Mouse (Mus musculus) hindbrain, embryonic 14.5 days (tissue): ENCODE measurements around the gene Olfr429. TPM values are rescaled to one million over a fixed set of nuclear protein-coding genes. Genes with fewer than 3 reads are reported as not detected.
A peak's percentile ranks its signal among the peaks of the same experiment; 100 is the strongest.

Experiments
- ATAC-seq: fragments of 200-750 bp; cut with Nextera tagmentation; 2 replicates; pipeline ENCODE4 v1.8.0; 2017; ENCODE audit warnings: moderate number of reproducible peaks, mild to moderate bottlenecking, moderate TSS enrichment, moderate library complexity; ENCODE audit not compliant: low FRiP score
- DNase-seq: peaks from one replicate; pipeline ENCODE4 v3.0.0-alpha.2; 2015; ENCODE audit warnings: low spot score
- H3K27ac ChIP-seq: fragments of 300-500 bp; sonication (generic); 2 replicates; pipeline ENCODE4 v1.5.1; 2014; ENCODE audit warnings: mild to moderate bottlenecking, moderate library complexity
- H3K27me3 ChIP-seq: fragments of 300-500 bp; sonication (generic); 2 replicates; pipeline ENCODE4 v1.6.1; 2014; ENCODE audit warnings: mild to moderate bottlenecking, low read length, mixed read lengths; ENCODE audit not compliant: control insufficient read depth, insufficient read depth
- H3K36me3 ChIP-seq: fragments of 300-500 bp; sonication (generic); replicated peaks from 2 replicates; pipeline ENCODE4 v1.6.1; 2014; ENCODE audit not compliant: control insufficient read depth, insufficient read depth
- H3K4me1 ChIP-seq: fragments of 300-500 bp; sonication (generic); replicated peaks from 2 replicates; pipeline ENCODE4 v1.6.1; 2014; ENCODE audit warnings: antibody characterized with exemption, low read length, mixed read lengths; ENCODE audit not compliant: control insufficient read depth, insufficient read depth
- H3K4me2 ChIP-seq: fragments of 300-500 bp; sonication (generic); replicated peaks from 2 replicates; pipeline ENCODE4 v1.6.1; 2014; ENCODE audit warnings: mild to moderate bottlenecking, moderate library complexity
- H3K4me3 ChIP-seq: fragments of 300-500 bp; sonication (generic); replicated peaks from 2 replicates; pipeline ENCODE4 v1.5.1; 2014; ENCODE audit warnings: mild to moderate bottlenecking, low read length
- H3K9ac ChIP-seq: fragments of 300-500 bp; sonication (generic); 2 replicates; pipeline ENCODE4 v1.6.1; 2014
- H3K9me3 ChIP-seq: fragments of 300-500 bp; sonication (generic); 2 replicates; pipeline ENCODE4 v1.6.1; 2016; ENCODE audit warnings: low read length; ENCODE audit not compliant: control insufficient read depth
- WGBS: fragments of 180-500 bp; shearing (Covaris S2); extraction: QIAGEN DNeasy Blood & Tissue Kit; methylation state at CpG from one replicate; pipeline ENCODE4 v1.1.7; 2014; 5-methylcytosine and 5-hydroxymethylcytosine counted together
- polyA plus RNA-seq: library from polyadenylated mRNA; unstranded; fragments of >200 nt; fragmentation: Nextera tagmentation; extraction: Ambion mirVana; gene quantifications from 2 replicates; pipeline ENCODE4 v1.2.1, GENCODE M21; 2014

Olfr429 gene
- polyA plus RNA-seq, 1 experiment from 2014 or later = not detected

- ATAC-seq = peak; percentile 31; the same call in 1 of the 2 replicates
- H3K4me3 ChIP-seq = no peak overlapping the region
- H3K27me3 ChIP-seq = no peaks in the 10 kb centered on the region
- H3K9ac ChIP-seq = no peak overlapping the region
- no peak for DNase-seq
- 90% methylated on average over 4 of the region's 4 CpGs for WGBS
- no peak overlapping the region for H3K4me2 ChIP-seq
- H3K4me1 ChIP-seq = no peaks in the 10 kb centered on the region
- no peak overlapping the region for H3K27ac ChIP-seq
- no peaks in the 10 kb centered on the region for H3K9me3 ChIP-seq
- H3K36me3 ChIP-seq = no peaks in the 10 kb centered on the region
These were observed 33.6 kb upstream of the Olfr429 start for GRCm38 (mm10) chr1:174050532-174050931.

- no peaks in the 10 kb centered on the region for H3K4me1 ChIP-seq
- H3K4me2 ChIP-seq = no peak overlapping the region
- ATAC-seq = no peak
- WGBS = 91% methylated on average over 4 of the region's 4 CpGs
- DNase-seq = no peak
- H3K27me3 ChIP-seq = no peaks in the 10 kb centered on the region
- H3K9ac ChIP-seq = no peak overlapping the region
- no peaks in the 10 kb centered on the region for H3K9me3 ChIP-seq
- no peak overlapping the region for H3K27ac ChIP-seq
- H3K4me3 ChIP-seq = no peak overlapping the region
- H3K36me3 ChIP-seq = no peaks in the 10 kb centered on the region
These were observed 32.6 kb upstream of the Olfr429 start for GRCm38 (mm10) chr1:174051515-174051914.

- H3K36me3 ChIP-seq = no peaks in the 10 kb centered on the region
- DNase-seq (no peak), ATAC-seq (no peak)
- H3K9me3 ChIP-seq = no peaks in the 10 kb centered on the region
- no peaks in the 10 kb centered on the region for H3K4me1 ChIP-seq
- no peaks in the 10 kb centered on the region for H3K27me3 ChIP-seq
- H3K27ac ChIP-seq = no peak overlapping the region
- no peak overlapping the region for H3K4me2 ChIP-seq
- H3K9ac ChIP-seq = no peak overlapping the region
- H3K4me3 ChIP-seq = no peak overlapping the region
- WGBS = 93% methylated on average over 5 of the region's 5 CpGs
These were observed 32.1 kb upstream of the Olfr429 start for GRCm38 (mm10) chr1:174051931-174052536.

- Histone ChIP-seq H3K9ac (no peak overlapping the region), H3K27me3 (no peaks in the 10 kb centered on the region), H3K4me2 (no peak overlapping the region), H3K9me3 (no peaks in the 10 kb centered on the region), H3K4me3 (no peak overlapping the region), H3K27ac (no peak overlapping the region), H3K4me1 (no peaks in the 10 kb centered on the region), H3K36me3 (no peaks in the 10 kb centered on the region)
- DNase-seq (no peak), ATAC-seq (no peak)
- WGBS = 89% methylated on average over 3 of the region's 3 CpGs
These were observed 31.1 kb upstream of the Olfr429 start for GRCm38 (mm10) chr1:174052981-174053380.

GRCm38 (mm10) chr1:174055248-174055647, 28.9 kb upstream of the Olfr429 start:
- H3K36me3 ChIP-seq = no peaks in the 10 kb centered on the region
- H3K4me3 ChIP-seq = no peak overlapping the region
- no peaks in the 10 kb centered on the region for H3K27me3 ChIP-seq
- no peak overlapping the region for H3K4me2 ChIP-seq
- H3K9me3 ChIP-seq = no peaks in the 10 kb centered on the region
- ATAC-seq (no peak), DNase-seq (no peak)
- no peak overlapping the region for H3K9ac ChIP-seq
- H3K4me1 ChIP-seq = no peaks in the 10 kb centered on the region
- WGBS = 85% methylated on average over 2 of the region's 2 CpGs
- no peak overlapping the region for H3K27ac ChIP-seq

GRCm38 (mm10) chr1:174066305-174066704, 17.8 kb upstream of the Olfr429 start, which contains the start of gene Olfr430:
Olfr430 (plus strand) TSS chr1:174066605.
- ATAC-seq = no peak

GRCm38 (mm10) chr1:174096591-174096990, 12.5 kb downstream of the Olfr429 start, which contains the start of gene Olfr427:
Olfr427 (plus strand) TSS chr1:174096891.
- no peak within 1 kb of the TSS for H3K9ac ChIP-seq
- WGBS = 100% methylated on average over 1 of the region's 1 CpGs
- H3K4me2 ChIP-seq = no peak within 1 kb of the TSS

More at GRCm38 (mm10) chr1:174066305-174066704, 17.8 kb upstream of the Olfr429 start, which contains the start of gene Olfr430:
- Histone ChIP-seq H3K4me2 (no peak within 1 kb of the TSS), H3K36me3 (no peaks in the 10 kb centered on the region), H3K9me3 (no peaks in the 10 kb centered on the region), H3K27me3 (no peaks in the 10 kb centered on the region), H3K4me1 (no peaks in the 10 kb centered on the region), H3K9ac (no peak within 1 kb of the TSS), H3K4me3 (no peak within 1 kb of the TSS), H3K27ac (no peak within 1 kb of the TSS)
- WGBS = 90% methylated on average over 3 of the region's 3 CpGs
- no peak for DNase-seq

GRCm38 (mm10) chr1:174103735-174104134, 19.6 kb downstream of the Olfr429 start:
- no peaks in the 10 kb centered on the region for H3K36me3 ChIP-seq
- no peaks in the 10 kb centered on the region for H3K27me3 ChIP-seq
- 58% methylated on average over 2 of the region's 2 CpGs for WGBS
- ATAC-seq = no peak
- H3K27ac ChIP-seq = no peak overlapping the region
- H3K4me3 ChIP-seq = no peak overlapping the region
- no peak overlapping the region for H3K9ac ChIP-seq
- no peaks in the 10 kb centered on the region for H3K9me3 ChIP-seq
- H3K4me2 ChIP-seq = no peak overlapping the region
- no peaks in the 10 kb centered on the region for H3K4me1 ChIP-seq
- DNase-seq = peak; percentile 59

More at GRCm38 (mm10) chr1:174096591-174096990, 12.5 kb downstream of the Olfr429 start, which contains the start of gene Olfr427:
- Histone ChIP-seq H3K27ac (no peak within 1 kb of the TSS), H3K4me3 (no peak within 1 kb of the TSS), H3K27me3 (no peaks in the 10 kb centered on the region), H3K9me3 (no peaks in the 10 kb centered on the region), H3K36me3 (no peaks in the 10 kb centered on the region), H3K4me1 (no peaks in the 10 kb centered on the region)
- DNase-seq = no peak
- ATAC-seq = no peak

- H3K4me2 ChIP-seq = no peak within 1 kb of the TSS
- DNase-seq (no peak), ATAC-seq (no peak)
- H3K9ac ChIP-seq = no peak within 1 kb of the TSS
- no peaks in the 10 kb centered on the region for H3K4me1 ChIP-seq
- 44% methylated on average over 2 of the region's 2 CpGs for WGBS
- no peak within 1 kb of the TSS for H3K27ac ChIP-seq
- no peak within 1 kb of the TSS for H3K4me3 ChIP-seq
- H3K9me3 ChIP-seq = no peaks in the 10 kb centered on the region
- no peaks in the 10 kb centered on the region for H3K27me3 ChIP-seq
- H3K36me3 ChIP-seq = no peaks in the 10 kb centered on the region
These were observed 36.9 kb downstream of the Olfr429 start, which contains the start of gene Olfr231 for GRCm38 (mm10) chr1:174121062-174121461. Olfr231 (minus strand) TSS chr1:174121162.
